Mouse (Mus musculus) kidney, adult 2 months (tissue): ENCODE measurements at regions not wholly inside any gene's neighbourhood (a gene's known extent, or its start where the extent isn't known, plus 50 kb on each side); places are given as distances from the start of the nearest gene placed in this dataset.

Source experiments
- CTCF ChIP-seq: fragments of 200-500 bp; conservative IDR thresholded peaks from 2 replicates; pipeline ENCODE4 v1.5.1; 2011; ENCODE audit warnings: low read depth, mild to moderate bottlenecking, control low read depth, low read length, moderate library complexity, mixed read lengths; ENCODE audit not compliant: insufficient read depth, insufficient read length
- POLR2A ChIP-seq: fragments of 200-500 bp; IDR thresholded peaks from one replicate; pipeline ENCODE4 v1.6.1; 2011; ENCODE audit warnings: low read depth, low read length, control low read depth

GRCm38 (mm10) chr8:30937449-30938075 lies 2490.9 kb upstream of the 5930422O12Rik start:
- TF ChIP-seq CTCF (no peak), POLR2A (no peak)
